Mouse (Mus musculus) CH12.LX (cell line): ENCODE data around the gene Aes.

ENCODE experiments used
- CTCF ChIP-seq, 2 experiments: IDR thresholded peaks in 1 of 2; conservative IDR thresholded peaks in 1 of 2; 2 replicates each; pipeline ENCODE4 v1.5.1; 2011 to 2012; ENCODE audit warnings: low read depth in 2 of 2, low read length in 2 of 2, improper control_type of control experiment in 1 of 2, inconsistent platforms in 1 of 2, mild to moderate bottlenecking in 1 of 2, moderate library complexity in 1 of 2
- EP300 ChIP-seq: IDR thresholded peaks from 2 replicates; pipeline ENCODE4 v1.6.1; 2011; ENCODE audit warnings: low read length, improper control_type of control experiment
- MAX ChIP-seq: IDR thresholded peaks from 2 replicates; pipeline ENCODE4 v1.6.1; 2011; ENCODE audit warnings: low read length, improper control_type of control experiment
- POLR2A ChIP-seq: IDR thresholded peaks from 2 replicates; pipeline ENCODE4 v1.6.1; 2011; ENCODE audit warnings: low read depth, mild to moderate bottlenecking, improper control_type of control experiment, low read length
- RCOR1 ChIP-seq: conservative IDR thresholded peaks from 2 replicates; pipeline ENCODE4 v1.6.1; 2012; ENCODE audit warnings: low read depth, mild to moderate bottlenecking, inconsistent platforms, low read length, improper control_type of control experiment
- UBTF ChIP-seq: IDR thresholded peaks from 2 replicates; pipeline ENCODE4 v1.6.1; 2012; ENCODE audit warnings: low read depth, mild to moderate bottlenecking, inconsistent platforms, low read length, improper control_type of control experiment, moderate library complexity
- ZKSCAN1 ChIP-seq: IDR thresholded peaks from 2 replicates; pipeline ENCODE4 v1.6.1; 2012; ENCODE audit warnings: low read depth, inconsistent platforms, low read length, improper control_type of control experiment, borderline replicate concordance

DNA sequence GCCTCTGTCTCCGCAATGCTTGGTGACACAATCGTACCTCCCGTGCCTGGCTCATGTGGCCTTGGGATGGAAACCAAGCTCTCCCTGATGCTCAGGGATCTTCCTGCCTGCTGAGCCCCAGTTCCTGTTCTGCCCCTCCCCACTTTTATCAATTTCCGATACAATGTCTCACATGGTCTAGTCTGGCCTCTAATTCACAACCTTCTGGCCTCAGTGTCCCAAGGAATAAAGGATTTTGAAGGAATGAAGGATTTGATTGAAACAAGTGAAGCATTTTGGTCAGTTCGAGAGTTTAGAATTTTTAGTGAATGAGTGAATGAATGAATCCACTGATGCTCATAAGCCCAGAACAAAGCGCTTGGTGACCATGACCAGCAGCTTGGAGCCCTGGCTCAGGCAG lies 36.1 kb upstream of the Aes start:
- TF ChIP-seq UBTF (no peak), POLR2A (no peak), ZKSCAN1 (no peak), CTCF (conservative IDR thresholded peaks at IDR 0.05 in 1 of 2, IDR thresholded peaks at IDR 0.05 in 1 of 2; ENCODE audit: low read depth in 2 of 2, low read length in 2 of 2) (no peak), MAX (no peak), RCOR1 (no peak), EP300 (no peak)
